ENCODE assay signal across 8 mouse cellular contexts in genomic region chr8:11635012-11635577, GRCm38 (mm10). TPM values are rescaled to one million over a fixed set of nuclear protein-coding genes. Genes with fewer than 3 reads are reported as not detected.
DNase-seq lines count a peak whose midpoint lies in the region; ATAC-seq and TF ChIP-seq lines count a peak whose summit lies in the region.

No protein-coding gene starts in this region.

- in situ Hi-C loops in Patski (cut with MboI; ENCODE audit: low pct_unique_long_range_greater_than_20kb) = no loop called here

- peak overlapping the region; percentile 87 for H3K4me2 ChIP-seq in hindbrain, embryonic 11.5 days (replicated peaks; ENCODE audit: low read depth, low read length)

- H3K9me3 ChIP-seq in hindbrain, embryonic 11.5 days (ENCODE audit: control insufficient read depth, low read length) = no peaks in the 10 kb centered on the region

- H3K27me3 ChIP-seq in Patski = no peaks in the 10 kb centered on the region
- H3K27me3 ChIP-seq in hindbrain, embryonic 11.5 days (ENCODE audit: control insufficient read depth, insufficient read depth, low read length) = no peaks in the 10 kb centered on the region

- H3K27ac ChIP-seq in hindbrain, embryonic 11.5 days (ENCODE audit: low read depth, low read length) = peak overlapping the region; percentile 99

- under 1% methylated on average over 63 of the region's 70 CpGs for WGBS in hindbrain, embryonic 11.5 days

- peak overlapping the region; percentile 97 for H3K4me3 ChIP-seq in hindbrain, embryonic 11.5 days (ENCODE audit: low read depth, low read length)

- TF ChIP-seq CTCF in Patski (IDR thresholded peaks at IDR 0.05) = no peak

- peaks cover 4% of the 10 kb centered on the region; the same call in 1 of the 2 replicates for H3K36me3 ChIP-seq in hindbrain, embryonic 11.5 days (ENCODE audit: control insufficient read depth, insufficient read depth, low read length)

- H3K4me1 ChIP-seq in hindbrain, embryonic 11.5 days (replicated peaks; ENCODE audit: control insufficient read depth, insufficient read depth, low read length) = peaks cover 4% of the 10 kb centered on the region

- peak; percentile 45 for ATAC-seq in Patski
- peak; percentile 87 for ATAC-seq in hindbrain, embryonic 11.5 days (ENCODE audit: low FRiP score)

- CTCF ChIA-PET in Patski (lab: Charles Lee) = no interaction called here

- no peak for DNase-seq in Patski (ENCODE audit: low read depth, low spot score)
- DNase-seq in cerebellum, adult 9-10 months = peak; percentile 75
- peak; percentile 42 to 84 for DNase-seq in frontal cortex, adult 2 months (ENCODE audit: extremely low spot score in 1 of 2, low spot score in 1 of 2)
- peak; percentile 96 for DNase-seq in hindbrain, embryonic 11.5 days (ENCODE audit: low spot score)
- peak; percentile 70 to 71 for DNase-seq in layer of hippocampus, postnatal 25 days (ENCODE audit: extremely low spot score in 1 of 2, low spot score in 1 of 2)
- peak; percentile 87 for DNase-seq in lung, postnatal 14 days
- DNase-seq in retina, embryonic 14.5 days (ENCODE audit: low spot score) = peak; percentile 94
- DNase-seq in thymus, postnatal 36 days = peak; percentile 95 to 98

- H3K9ac ChIP-seq in hindbrain, embryonic 11.5 days (ENCODE audit: low read depth, low read length) = peak overlapping the region; percentile 100

- POLR2A ChIA-PET in Patski (lab: Charles Lee) = interaction anchor here (0.9 to 1.3 kb wide), 3 partner anchors 57 to 66 kb away, joined by 4 read pairs; partner anchors contain the start of gene 1700016D06Rik

RNA-seq across cellular contexts. Expression of gene Ankrd10, which starts 0.5 kb away (rescaled TPM):
- polyA plus RNA-seq in Patski (2021) = 78.7 TPM
- 79.1 and 85.9 TPM in 2 replicates for polyA plus RNA-seq in frontal cortex, adult 2 months (2012; rRNA removed)
- polyA plus RNA-seq in hindbrain, embryonic 11.5 days (2014; fragmentation: Nextera tagmentation; extraction: Ambion mirVana) = 90.2 and 104 TPM in 2 replicates
- total RNA-seq in layer of hippocampus, postnatal 25 days (2021) = 10 to 100 TPM; 55.3 to 67.2 TPM
